Mouse (Mus musculus): ENCODE results near the gene Klk1b4.

GRCm38 (mm10) chr7:44240712-44241111, 33.5 kb downstream of the Klk1b4 start:
- TF ChIP-seq POLR2A (IDR thresholded peaks at IDR 0.05; ENCODE audit: low read depth, low read length) (no peak), CTCF (conservative IDR thresholded peaks at IDR 0.05; ENCODE audit: insufficient read depth, insufficient read length, low read depth, low read length) (no peak)

Measured in kidney, adult 2 months (tissue).